ENCODE assay signal across 27 mouse cellular contexts in the genomic region with DNA sequence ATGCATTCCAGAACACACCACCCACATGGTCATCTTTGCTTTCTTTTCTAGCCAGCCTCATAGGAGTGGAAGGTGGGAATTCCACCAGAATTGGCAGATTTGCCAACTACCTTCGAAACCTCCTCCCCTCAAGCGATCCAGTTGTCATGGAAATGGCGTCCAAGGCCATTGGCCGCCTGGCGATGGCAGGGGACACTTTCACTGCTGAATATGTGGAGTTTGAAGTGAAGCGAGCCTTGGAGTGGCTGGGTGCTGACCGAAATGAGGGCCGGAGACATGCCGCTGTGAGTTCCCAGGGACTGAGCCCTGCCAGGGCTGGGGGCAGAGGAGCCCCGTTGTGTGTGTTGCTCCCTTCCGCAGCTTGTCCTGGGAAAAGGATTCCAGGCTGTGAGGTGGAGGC. TPM values are rescaled to one million over a fixed set of nuclear protein-coding genes. Genes with fewer than 3 reads are reported as not detected.
"Had no signal": no experiment of that assay in that cellular context is flagged by ENCODE, and none has a peak within 500 bp of the region (broad histone marks: within the 10 kb centered on the region; RNA-seq: fewer than 3 reads in every experiment).

No protein-coding gene starts in this region.

- H3K27ac ChIP-seq: gastrocnemius, adult 2 months; heart, embryonic 10.5 days; hindbrain, embryonic 10.5 days; hindbrain, embryonic 12.5 days; hindbrain, embryonic 14.5 days; intestine, embryonic 15.5 days; layer of hippocampus, adult 2 months; limb, embryonic 13.5 days; limb, embryonic 15.5 days; liver, embryonic 13.5 days; liver, embryonic 15.5 days had no signal

- H3K27me3 ChIP-seq: heart, embryonic 12.5 days; hindbrain, embryonic 12.5 days; intestine, embryonic 15.5 days; limb, embryonic 13.5 days; limb, embryonic 15.5 days; liver, embryonic 13.5 days; liver, embryonic 15.5 days had no signal

- H3K9me3 ChIP-seq: heart, embryonic 10.5 days; heart, embryonic 12.5 days; hindbrain, embryonic 10.5 days; hindbrain, embryonic 12.5 days; intestine, embryonic 15.5 days; limb, embryonic 13.5 days; limb, embryonic 15.5 days; liver, embryonic 13.5 days; liver, embryonic 15.5 days had no signal

- H3K4me2 ChIP-seq: heart, embryonic 12.5 days; hindbrain, embryonic 12.5 days; hindbrain, embryonic 14.5 days; intestine, embryonic 15.5 days; limb, embryonic 13.5 days; limb, embryonic 15.5 days; liver, embryonic 13.5 days; liver, embryonic 15.5 days had no signal

- ATAC-seq: hindbrain, embryonic 16.5 days; inflammation-experienced regulatory T-cells, adult 6 months; intestine, embryonic 15.5 days; intestine, postnatal 0 days; liver, postnatal 0 days had no signal

- H3K4me3 ChIP-seq: gastrocnemius, adult 2 months; heart, embryonic 10.5 days; heart, embryonic 12.5 days; hindbrain, embryonic 10.5 days; hindbrain, embryonic 12.5 days; intestine, embryonic 15.5 days; layer of hippocampus, adult 2 months; limb, embryonic 13.5 days; limb, embryonic 15.5 days; liver, embryonic 13.5 days; liver, embryonic 15.5 days had no signal

- DNase-seq: gastrocnemius, adult 2 months; gastrocnemius, postnatal 10 days; gastrocnemius, postnatal 25 days; heart, postnatal 10 days; heart, postnatal 4 days; kidney, adult 18-20 months; kidney, adult 8-10 months; kidney, postnatal 10 days; kidney, postnatal 25 days; kidney, postnatal 4 days; left cerebral cortex, postnatal 4 days; liver, embryonic 13.5 days; liver, postnatal 0 days had no signal

- H3K9ac ChIP-seq: heart, embryonic 12.5 days; hindbrain, embryonic 12.5 days; hindbrain, embryonic 14.5 days; intestine, embryonic 15.5 days; limb, embryonic 13.5 days; limb, embryonic 15.5 days; liver, embryonic 13.5 days; liver, embryonic 15.5 days; liver, postnatal 0 days had no signal

RNA-seq across cellular contexts. Expression of gene Angptl7, which starts 46.6 kb away (rescaled TPM):
- total RNA-seq: granulocyte monocyte progenitor cell, adult 5-6 weeks had no signal
